Mouse (Mus musculus): ENCODE data around the gene Ugt1a9.

- TF ChIP-seq CTCF (IDR thresholded peaks at IDR 0.05; ENCODE audit: low read depth) (no peak), EP300 (IDR thresholded peaks at IDR 0.05; ENCODE audit: low read depth) (no peak)
These were observed 193.2 kb downstream of the Ugt1a9 start for GRCm38 (mm10) chr1:88263778-88264177.

Data from liver, embryonic 14.5 days (tissue).